Mouse (Mus musculus): ENCODE results near the gene Col9a3. TPM values are rescaled to one million over a fixed set of nuclear protein-coding genes. Genes with fewer than 3 reads are reported as not detected.

Gene Col9a3
- polyA plus RNA-seq, 1 experiment from 2014 or later = 9.3 TPM

GRCm38 (mm10) chr2:180581002-180581401 lies 16.6 kb upstream of the Col9a3 start, which contains the start of gene Mrgbp:
TSS of gene Mrgbp (plus strand) at chr2:180581304.
- WGBS = 61% methylated on average over 3 of the region's 3 CpGs
- Histone ChIP-seq H3K9ac (no peak within 1 kb of the TSS), H3K4me1 (peaks cover 13% of the 10 kb centered on the region), H3K27ac (no peak within 1 kb of the TSS), H3K27me3 (replicated peaks) (0 out of 2 replicates have a peak, but pooled peaks cover 3% of the 10 kb centered on the region), H3K36me3 (0 out of 2 replicates have a peak, but pooled peaks cover 11% of the 10 kb centered on the region), H3K9me3 (no peaks in the 10 kb centered on the region), H3K4me2 (no peak within 1 kb of the TSS), H3K4me3 (replicated peaks) (no peak within 1 kb of the TSS)
- no peak for ATAC-seq (ENCODE audit: insufficient read depth, low FRiP score, low read depth)

- under 1% methylated on average over 56 of the region's 57 CpGs for whole genome bisulfite sequencing
- peaks cover 13% of the 10 kb centered on the region for H3K4me1 ChIP-seq
- H3K27ac ChIP-seq = peak overlapping the region; percentile 72
- peak overlapping the region; percentile 79 for H3K4me2 ChIP-seq
- peak overlapping the region; percentile 99 for H3K9ac ChIP-seq
- ATAC-seq (ENCODE audit: insufficient read depth, low FRiP score, low read depth) = peak; percentile 88
- H3K36me3 ChIP-seq = peaks cover 18% of the 10 kb centered on the region; the same call in 1 of the 2 replicates
- peak overlapping the region; percentile 89 for H3K4me3 ChIP-seq (replicated peaks)
- no peaks in the 10 kb centered on the region for H3K27me3 ChIP-seq (replicated peaks)
- no peaks in the 10 kb centered on the region for H3K9me3 ChIP-seq
Observed at GRCm38 (mm10) chr2:180582481-180583153, 15.0 kb upstream of the Col9a3 start.

GRCm38 (mm10) chr2:180583154-180583507 lies 14.5 kb upstream of the Col9a3 start:
- 15% methylated on average over 7 of the region's 7 CpGs for WGBS
- H3K27ac ChIP-seq = peak overlapping the region; percentile 72; the same call in 1 of the 2 replicates
- peak; percentile 33 for ATAC-seq (ENCODE audit: insufficient read depth, low FRiP score, low read depth)
- H3K9ac ChIP-seq = peak overlapping the region; percentile 99
- no peaks in the 10 kb centered on the region for H3K9me3 ChIP-seq
- H3K4me3 ChIP-seq (replicated peaks) = peak overlapping the region; percentile 89
- no peaks in the 10 kb centered on the region for H3K27me3 ChIP-seq (replicated peaks)
- H3K4me1 ChIP-seq = peaks cover 13% of the 10 kb centered on the region
- H3K4me2 ChIP-seq = peak overlapping the region; percentile 79
- H3K36me3 ChIP-seq = peaks cover 18% of the 10 kb centered on the region; the same call in 1 of the 2 replicates

GRCm38 (mm10) chr2:180588736-180589122 lies 8.9 kb upstream of the Col9a3 start:
- no peaks in the 10 kb centered on the region for H3K9me3 ChIP-seq
- H3K9ac ChIP-seq = peak overlapping the region; percentile 59; the same call in 1 of the 2 replicates
- WGBS = 48% methylated on average over 6 of the region's 6 CpGs
- peak overlapping the region; percentile 75 for H3K4me2 ChIP-seq
- H3K36me3 ChIP-seq = peaks cover 39% of the 10 kb centered on the region
- H3K4me1 ChIP-seq = peaks cover 11% of the 10 kb centered on the region; the same call in 1 of the 2 replicates
- peak overlapping the region; percentile 90 for H3K27ac ChIP-seq
- H3K27me3 ChIP-seq (replicated peaks) = no peaks in the 10 kb centered on the region
- peak overlapping the region; percentile 86 for H3K4me3 ChIP-seq (replicated peaks)
- ATAC-seq (ENCODE audit: insufficient read depth, low FRiP score, low read depth) = no peak

- Histone ChIP-seq H3K4me1 (peaks cover 7% of the 10 kb centered on the region; the same call in 1 of the 2 replicates), H3K9ac (peak within 1 kb of the TSS; percentile 59), H3K4me2 (peak within 1 kb of the TSS; percentile 75), H3K27me3 (replicated peaks) (no peaks in the 10 kb centered on the region), H3K4me3 (replicated peaks) (peak within 1 kb of the TSS; percentile 86), H3K27ac (peak within 1 kb of the TSS; percentile 90), H3K9me3 (no peaks in the 10 kb centered on the region), H3K36me3 (peaks cover 44% of the 10 kb centered on the region)
- WGBS = under 1% methylated on average over 57 of the region's 67 CpGs
- peak; percentile 85 for ATAC-seq (ENCODE audit: insufficient read depth, low FRiP score, low read depth)
Observed at GRCm38 (mm10) chr2:180589123-180589831, 8.3 kb upstream of the Col9a3 start, which contains the start of gene Ogfr. TSS of gene Ogfr (plus strand) at chr2:180589245.

GRCm38 (mm10) chr2:180598157-180598705 lies 641 bp downstream of the Col9a3 start:
- peaks cover 19% of the 10 kb centered on the region for H3K27me3 ChIP-seq (replicated peaks)
- H3K4me3 ChIP-seq (replicated peaks) = peak overlapping the region; percentile 27
- no peaks in the 10 kb centered on the region for H3K9me3 ChIP-seq
- peaks cover 22% of the 10 kb centered on the region for H3K36me3 ChIP-seq
- peak overlapping the region; percentile 50 for H3K4me2 ChIP-seq
- H3K9ac ChIP-seq = no peak overlapping the region
- peaks cover 12% of the 10 kb centered on the region for H3K4me1 ChIP-seq
- WGBS = 4% methylated on average over 37 of the region's 41 CpGs
- no peak overlapping the region for H3K27ac ChIP-seq
- ATAC-seq (ENCODE audit: insufficient read depth, low FRiP score, low read depth) = no peak

- 24% methylated on average over 9 of the region's 9 CpGs for WGBS
- H3K9ac ChIP-seq = no peak overlapping the region
- H3K36me3 ChIP-seq = 0 out of 2 replicates have a peak, but pooled peaks cover 1% of the 10 kb centered on the region
- no peak overlapping the region for H3K4me3 ChIP-seq (replicated peaks)
- 0 out of 2 replicates have a peak overlapping the region, but pooled peaks have one; percentile 21 for H3K27ac ChIP-seq
- no peak overlapping the region for H3K4me2 ChIP-seq
- peaks cover 19% of the 10 kb centered on the region for H3K27me3 ChIP-seq (replicated peaks)
- no peaks in the 10 kb centered on the region for H3K9me3 ChIP-seq
- ATAC-seq (ENCODE audit: insufficient read depth, low FRiP score, low read depth) = no peak; the same call in 1 of the 2 replicates
- H3K4me1 ChIP-seq = peaks cover 12% of the 10 kb centered on the region
Observed at GRCm38 (mm10) chr2:180600569-180601021, 3.0 kb downstream of the Col9a3 start.

- Histone ChIP-seq H3K9me3 (no peaks in the 10 kb centered on the region), H3K4me1 (no peaks in the 10 kb centered on the region), H3K27ac (no peak overlapping the region), H3K4me2 (no peak overlapping the region), H3K27me3 (replicated peaks) (0 out of 2 replicates have a peak, but pooled peaks cover 1% of the 10 kb centered on the region), H3K4me3 (replicated peaks) (no peak overlapping the region), H3K36me3 (no peaks in the 10 kb centered on the region), H3K9ac (no peak overlapping the region)
- WGBS = 51% methylated on average over 6 of the region's 6 CpGs
- ATAC-seq (ENCODE audit: insufficient read depth, low FRiP score, low read depth) = no peak
Observed at GRCm38 (mm10) chr2:180604781-180605180, 7.2 kb downstream of the Col9a3 start.

- Histone ChIP-seq H3K27me3 (replicated peaks) (no peaks in the 10 kb centered on the region), H3K36me3 (no peaks in the 10 kb centered on the region), H3K4me2 (no peak overlapping the region), H3K4me3 (replicated peaks) (no peak overlapping the region), H3K9ac (no peak overlapping the region), H3K27ac (no peak overlapping the region), H3K4me1 (no peaks in the 10 kb centered on the region), H3K9me3 (no peaks in the 10 kb centered on the region)
- 61% methylated on average over 4 of the region's 4 CpGs for WGBS
- ATAC-seq (ENCODE audit: insufficient read depth, low FRiP score, low read depth) = peak; percentile 71
Observed at GRCm38 (mm10) chr2:180610283-180610682, 12.7 kb downstream of the Col9a3 start.

- H3K9me3 ChIP-seq = no peaks in the 10 kb centered on the region
- no peak overlapping the region for H3K9ac ChIP-seq
- no peak overlapping the region for H3K27ac ChIP-seq
- no peaks in the 10 kb centered on the region for H3K27me3 ChIP-seq (replicated peaks)
- WGBS = 71% methylated on average over 2 of the region's 2 CpGs
- no peaks in the 10 kb centered on the region for H3K36me3 ChIP-seq
- H3K4me3 ChIP-seq (replicated peaks) = no peak overlapping the region
- no peak overlapping the region for H3K4me2 ChIP-seq
- ATAC-seq (ENCODE audit: insufficient read depth, low FRiP score, low read depth) = no peak
- no peaks in the 10 kb centered on the region for H3K4me1 ChIP-seq
Observed at GRCm38 (mm10) chr2:180611882-180612281, 14.3 kb downstream of the Col9a3 start.

- 2% methylated on average over 99 of the region's 112 CpGs for WGBS
- Histone ChIP-seq H3K4me2 (peak overlapping the region; percentile 52), H3K36me3 (no peaks in the 10 kb centered on the region)
Observed at GRCm38 (mm10) chr2:180641576-180642554, 44.3 kb downstream of the Col9a3 start.

More at GRCm38 (mm10) chr2:180641576-180642554, 44.3 kb downstream of the Col9a3 start:
- 0 out of 2 replicates have a peak, but pooled peaks cover 3% of the 10 kb centered on the region for H3K4me1 ChIP-seq
- H3K27ac ChIP-seq = no peak overlapping the region
- peaks cover 40% of the 10 kb centered on the region for H3K27me3 ChIP-seq (replicated peaks)
- H3K9me3 ChIP-seq = peaks cover 8% of the 10 kb centered on the region; the same call in 1 of the 2 replicates
- ATAC-seq (ENCODE audit: insufficient read depth, low FRiP score, low read depth) = peak; percentile 58; the same call in 1 of the 2 replicates
- no peak overlapping the region for H3K9ac ChIP-seq
- H3K4me3 ChIP-seq (replicated peaks) = peak overlapping the region; percentile 37

Data from stomach, embryonic 15.5 days (tissue).